Mouse (Mus musculus): Measurements from ENCODE around the gene Setd1a.
"Not testable (repeated sequence)": the region's sequence is repeated elsewhere in the genome, so short reads cannot be mapped to it uniquely, and the experiment has no call there.

Gene Setd1a

GRCm38 (mm10) chr7:127776426-127776825, at the start of gene Setd1a:
Gene Setd1a (plus strand): TSS chr7:127776670.
- peak; percentile 78 to 87 for DNase-seq (ENCODE audit: low spot score in 2 of 2)

GRCm38 (mm10) chr7:127727898-127728297, 48.6 kb upstream of the Setd1a start:
- DNase-seq (ENCODE audit: low spot score in 2 of 2) = no peak

- DNase-seq (ENCODE audit: low spot score in 2 of 2) = no peak
These were observed 46.3 kb upstream of the Setd1a start for GRCm38 (mm10) chr7:127730170-127730569.

GRCm38 (mm10) chr7:127732066-127732465, 44.4 kb upstream of the Setd1a start, which contains the start of gene Ctf2:
Gene Ctf2 (minus strand): TSS chr7:127732166.
- DNase-seq (ENCODE audit: low spot score in 2 of 2) = not testable (repeated sequence)

GRCm38 (mm10) chr7:127744366-127745045, 32.0 kb upstream of the Setd1a start, which contains the start of gene Fbxl19:
Gene Fbxl19 (plus strand): TSS chr7:127744543.
- DNase-seq (ENCODE audit: low spot score in 2 of 2) = peak; percentile 69 to 75

GRCm38 (mm10) chr7:127745251-127745651, 31.2 kb upstream of the Setd1a start:
- peak; percentile 89 to 95 for DNase-seq (ENCODE audit: low spot score in 2 of 2)

GRCm38 (mm10) chr7:127745652-127746493, 30.6 kb upstream of the Setd1a start:
- peak; percentile 93 to 99 for DNase-seq (ENCODE audit: low spot score in 2 of 2)

- DNase-seq (ENCODE audit: low spot score in 2 of 2) = peak in 1 of 2 experiments; percentile 22
These were observed 29.7 kb upstream of the Setd1a start for GRCm38 (mm10) chr7:127746494-127747491.

GRCm38 (mm10) chr7:127747559-127748234, 28.8 kb upstream of the Setd1a start:
- DNase-seq (ENCODE audit: low spot score in 2 of 2) = peak in 1 of 2 experiments; percentile 10

- DNase-seq (ENCODE audit: low spot score in 2 of 2) = peak in 1 of 2 experiments; percentile 20
These were observed 28.3 kb upstream of the Setd1a start for GRCm38 (mm10) chr7:127748235-127748560.

- peak; percentile 39 to 52 for DNase-seq (ENCODE audit: low spot score in 2 of 2)
These were observed 26.0 kb upstream of the Setd1a start for GRCm38 (mm10) chr7:127750131-127751127.

GRCm38 (mm10) chr7:127751619-127752018, 24.9 kb upstream of the Setd1a start:
- DNase-seq (ENCODE audit: low spot score in 2 of 2) = no peak

- no peak for DNase-seq (ENCODE audit: low spot score in 2 of 2)
These were observed 24.4 kb upstream of the Setd1a start for GRCm38 (mm10) chr7:127752069-127752468.

- no peak for DNase-seq (ENCODE audit: low spot score in 2 of 2)
These were observed 23.3 kb upstream of the Setd1a start for GRCm38 (mm10) chr7:127753158-127753557.

GRCm38 (mm10) chr7:127753741-127754140, 22.7 kb upstream of the Setd1a start:
- no peak for DNase-seq (ENCODE audit: low spot score in 2 of 2)

GRCm38 (mm10) chr7:127759716-127760115, 16.8 kb upstream of the Setd1a start:
- no peak for DNase-seq (ENCODE audit: low spot score in 2 of 2)

GRCm38 (mm10) chr7:127760478-127760877, 16.0 kb upstream of the Setd1a start:
- DNase-seq (ENCODE audit: low spot score in 2 of 2) = no peak

GRCm38 (mm10) chr7:127761026-127761425, 15.4 kb upstream of the Setd1a start:
- DNase-seq (ENCODE audit: low spot score in 2 of 2) = peak in 1 of 2 experiments; percentile 49

- no peak for DNase-seq (ENCODE audit: low spot score in 2 of 2)
These were observed 12.8 kb upstream of the Setd1a start for GRCm38 (mm10) chr7:127763642-127764041.

GRCm38 (mm10) chr7:127765756-127766155, 10.7 kb upstream of the Setd1a start:
- DNase-seq (ENCODE audit: low spot score in 2 of 2) = no peak

Measured in frontal cortex, postnatal 14 days (tissue).